Mouse (Mus musculus): ENCODE measurements around the gene Slc18b1. TPM values are rescaled to one million over a fixed set of nuclear protein-coding genes. Genes with fewer than 3 reads are reported as not detected.

Gene Slc18b1
- total and polyA plus RNA-seq, 3 experiments = not detected

- peaks cover 0 to 21% of the 10 kb centered on the region in 2 experiments; a peak in 2 of 4 replicates for H3K36me3 ChIP-seq (ENCODE audit: control insufficient read depth in 1 of 2, insufficient read depth in 2 of 2, low read length in 2 of 2)
- H3K27ac ChIP-seq (ENCODE audit: control insufficient read depth, low read depth, low read length) = no peak overlapping the region
- H3K27me3 ChIP-seq (ENCODE audit: control insufficient read depth in 1 of 2, insufficient read depth in 2 of 2, low read length in 2 of 2) = no peaks in the 10 kb centered on the region
- no peak overlapping the region for H3K9ac ChIP-seq (ENCODE audit: control insufficient read depth, low read depth, low read length, poor library complexity, severe bottlenecking)
- TF ChIP-seq CTCF (IDR thresholded peaks at IDR 0.05 in 2 of 3, conservative IDR thresholded peaks at IDR 0.05 in 1 of 3; ENCODE audit: control insufficient read depth in 1 of 3, insufficient read depth in 1 of 3, low read depth in 2 of 3, low read length in 3 of 3, poor library complexity in 1 of 3, severe bottlenecking in 1 of 3) (peak in 2 of 3 experiments; percentile 14 to 19; a peak in 1 of 6 replicates), POLR2A (IDR thresholded peaks at IDR 0.05; ENCODE audit: control insufficient read depth in 1 of 2, insufficient read depth in 1 of 2, low read depth in 1 of 2, low read length in 2 of 2, poor library complexity in 1 of 2) (no peak)
- H3K4me3 ChIP-seq (ENCODE audit: control insufficient read depth in 1 of 2, insufficient read depth in 1 of 2, low read depth in 2 of 2, low read length in 2 of 2) = no peak overlapping the region
- peak; percentile 39 for DNase-seq (ENCODE audit: low read depth, low spot score)
- H3K9me3 ChIP-seq (replicated peaks; ENCODE audit: insufficient read depth, low read length) = no peaks in the 10 kb centered on the region
- no peaks in the 10 kb centered on the region for H3K79me2 ChIP-seq (ENCODE audit: control insufficient read depth, insufficient read depth, low read length, poor library complexity)
- peaks cover 0 to 9% of the 10 kb centered on the region in 2 experiments for H3K4me1 ChIP-seq (ENCODE audit: control insufficient read depth in 1 of 2, insufficient read depth in 2 of 2, low read length in 2 of 2)
Measured at GRCm38 (mm10) chr10:23777288-23777945, 19.4 kb upstream of the Slc18b1 start.

- TF ChIP-seq POLR2A (IDR thresholded peaks at IDR 0.05; ENCODE audit: control insufficient read depth in 1 of 2, insufficient read depth in 1 of 2, low read depth in 1 of 2, low read length in 2 of 2, poor library complexity in 1 of 2) = peak in 1 of 2 experiments; percentile 13; a peak in 1 of 4 replicates
- TF ChIP-seq ZKSCAN1 (IDR thresholded peaks at IDR 0.05; ENCODE audit: low read depth, low read length) = no peak
- TF ChIP-seq USF2 (IDR thresholded peaks at IDR 0.05; ENCODE audit: borderline replicate concordance in 1 of 2, insufficient read depth in 1 of 2, low read depth in 1 of 2, low read length in 2 of 2) = no peak
- peaks cover 12% of the 10 kb centered on the region for H3K79me2 ChIP-seq (ENCODE audit: control insufficient read depth, insufficient read depth, low read length, poor library complexity)
- H3K36me3 ChIP-seq (ENCODE audit: control insufficient read depth in 1 of 2, insufficient read depth in 2 of 2, low read length in 2 of 2) = peaks cover 5 to 43% of the 10 kb centered on the region in 2 experiments
- H3K27me3 ChIP-seq (ENCODE audit: control insufficient read depth in 1 of 2, insufficient read depth in 2 of 2, low read length in 2 of 2) = no peaks in the 10 kb centered on the region
- DNase-seq (ENCODE audit: low read depth, low spot score) = peak; percentile 82
- H3K4me3 ChIP-seq (ENCODE audit: control insufficient read depth in 1 of 2, insufficient read depth in 1 of 2, low read depth in 2 of 2, low read length in 2 of 2) = no peak overlapping the region
- H3K27ac ChIP-seq (ENCODE audit: control insufficient read depth, low read depth, low read length) = peak overlapping the region; percentile 72; the same call in 1 of the 2 replicates
- H3K9ac ChIP-seq (ENCODE audit: control insufficient read depth, low read depth, low read length, poor library complexity, severe bottlenecking) = no peak overlapping the region; the same call in 1 of the 2 replicates
- peaks cover 0 to 18% of the 10 kb centered on the region in 2 experiments for H3K4me1 ChIP-seq (ENCODE audit: control insufficient read depth in 1 of 2, insufficient read depth in 2 of 2, low read length in 2 of 2)
- H3K9me3 ChIP-seq (replicated peaks; ENCODE audit: insufficient read depth, low read length) = no peaks in the 10 kb centered on the region
Measured at GRCm38 (mm10) chr10:23780539-23781275, 16.1 kb upstream of the Slc18b1 start.

DNA sequence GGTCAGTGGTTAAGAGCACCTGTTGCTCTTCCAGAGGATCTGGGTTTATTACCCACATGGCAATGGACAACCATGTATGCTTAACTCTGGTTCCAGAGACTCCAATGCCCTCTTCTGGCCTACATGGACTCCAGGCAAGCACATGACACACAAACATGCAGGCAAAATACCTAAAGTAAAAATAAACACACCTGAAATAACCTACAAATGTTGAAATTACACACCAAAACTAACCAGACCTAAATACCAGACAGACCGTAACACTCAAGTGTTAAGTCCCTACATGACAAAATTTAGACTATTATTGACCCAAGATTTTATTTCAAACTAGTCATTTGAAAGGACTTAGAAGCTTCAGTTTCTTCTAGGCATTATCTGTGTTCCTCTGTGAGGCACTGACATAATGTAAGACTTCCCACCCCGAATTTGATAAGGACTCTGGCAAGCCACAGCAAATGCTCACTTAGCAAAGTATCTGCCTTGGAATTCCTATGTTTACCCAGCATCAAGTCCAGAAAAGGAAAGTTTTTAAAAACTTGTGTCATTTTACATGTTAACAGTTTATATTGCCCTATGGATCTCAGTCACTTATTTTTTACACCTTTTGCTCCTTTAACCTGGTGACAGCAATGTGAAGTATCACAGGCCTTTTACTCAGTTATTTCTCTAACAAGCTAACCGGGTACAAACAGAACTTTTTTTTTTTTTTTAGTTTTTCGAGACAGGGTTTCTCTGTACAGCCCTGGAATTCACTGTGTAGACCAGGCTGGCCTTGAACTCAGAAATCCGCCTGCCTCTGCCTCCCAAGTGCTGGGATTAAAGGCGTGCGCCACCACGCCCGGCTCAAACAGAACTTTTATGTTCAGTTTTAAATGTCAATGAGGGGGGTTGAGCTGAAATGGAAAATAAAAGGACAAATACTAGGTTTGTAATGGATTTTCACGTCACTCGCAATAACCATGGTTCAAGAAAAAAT lies 14.7 kb upstream of the Slc18b1 start:
- Histone ChIP-seq H3K36me3 (ENCODE audit: control insufficient read depth in 1 of 2, insufficient read depth in 2 of 2, low read length in 2 of 2) (peaks cover 7 to 43% of the 10 kb centered on the region in 2 experiments), H3K27ac (ENCODE audit: control insufficient read depth, low read depth, low read length) (peak overlapping the region; percentile 72)

More for the DNA sequence above, 14.7 kb upstream of the Slc18b1 start:
- Histone ChIP-seq H3K27me3 (ENCODE audit: control insufficient read depth in 1 of 2, insufficient read depth in 2 of 2, low read length in 2 of 2) (no peaks in the 10 kb centered on the region), H3K4me3 (ENCODE audit: control insufficient read depth in 1 of 2, insufficient read depth in 1 of 2, low read depth in 2 of 2, low read length in 2 of 2) (no peak overlapping the region), H3K4me1 (ENCODE audit: control insufficient read depth in 1 of 2, insufficient read depth in 2 of 2, low read length in 2 of 2) (peaks cover 0 to 18% of the 10 kb centered on the region in 2 experiments), H3K79me2 (ENCODE audit: control insufficient read depth, insufficient read depth, low read length, poor library complexity) (peaks cover 25% of the 10 kb centered on the region), H3K9ac (ENCODE audit: control insufficient read depth, low read depth, low read length, poor library complexity, severe bottlenecking) (peak overlapping the region; percentile 17), H3K9me3 (replicated peaks; ENCODE audit: insufficient read depth, low read length) (no peaks in the 10 kb centered on the region)
- TF ChIP-seq TBP (IDR thresholded peaks at IDR 0.05; ENCODE audit: low read depth, low read length) (0 out of 2 replicates have a peak, but pooled peaks have one; percentile 41), E2F4 (IDR thresholded peaks at IDR 0.05; ENCODE audit: borderline replicate concordance, low read depth, low read length) (no peak), BHLHE40 (IDR thresholded peaks at IDR 0.05; ENCODE audit: borderline replicate concordance, low read depth, low read length) (no peak), HCFC1 (IDR thresholded peaks at IDR 0.05; ENCODE audit: low read depth, low read length) (no peak), POLR2A (IDR thresholded peaks at IDR 0.05; ENCODE audit: control insufficient read depth in 1 of 2, insufficient read depth in 1 of 2, low read depth in 1 of 2, low read length in 2 of 2, poor library complexity in 1 of 2) (peak in 1 of 2 experiments; percentile 51; a peak in 2 of 4 replicates), CHD2 (IDR thresholded peaks at IDR 0.05; ENCODE audit: low read length) (no peak)
- peak; percentile 84 for DNase-seq (ENCODE audit: low read depth, low spot score)
